Mouse (Mus musculus) brain, embryonic 14.5 days (tissue): Measurements from ENCODE around the gene Bub1b.

ENCODE experiments used
- CTCF ChIP-seq: fragments of 200-500 bp; IDR thresholded peaks from 2 replicates; pipeline ENCODE4 v1.5.1; 2012; ENCODE audit warnings: inconsistent platforms, mild to moderate bottlenecking, moderate library complexity, borderline replicate concordance; ENCODE audit not compliant: insufficient read depth, insufficient read length; ENCODE audit errors: extremely low read depth
- POLR2A ChIP-seq: fragments of 200-500 bp; IDR thresholded peaks from 2 replicates; pipeline ENCODE4 v1.6.1; 2012; ENCODE audit warnings: mild to moderate bottlenecking, inconsistent platforms, borderline replicate concordance; ENCODE audit not compliant: poor library complexity, insufficient read depth, insufficient read length, severe bottlenecking; ENCODE audit errors: extremely low read depth

DNA sequence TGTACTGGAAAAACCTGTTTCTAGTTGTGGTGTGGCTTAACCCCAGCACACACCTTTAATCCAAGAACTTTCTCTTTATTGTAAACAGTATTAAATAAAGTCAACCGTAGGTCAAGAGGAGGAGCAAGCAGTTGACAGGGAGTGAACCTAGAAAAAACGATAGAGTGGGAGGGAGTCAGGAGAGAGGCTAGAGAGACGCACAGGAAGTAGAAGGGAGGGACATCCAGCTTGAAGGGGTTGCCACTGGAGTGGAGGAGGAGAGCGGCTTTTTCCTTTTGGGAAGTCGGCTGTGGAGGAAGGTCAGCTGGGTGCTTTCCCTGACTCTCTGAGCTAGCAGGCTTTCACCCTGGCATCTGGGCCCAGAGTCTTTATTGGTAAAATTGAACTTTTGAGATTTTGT is 9.0 kb downstream of the Bub1b start:
- no peak for TF ChIP-seq POLR2A
- no peak for TF ChIP-seq CTCF
